Mouse (Mus musculus) embryonic fibroblast, embryonic 13.5 days (primary cell): ENCODE measurements around the gene Nox3.

Source experiments
- CTCF ChIP-seq: IDR thresholded peaks from 2 replicates; pipeline ENCODE4 v1.5.1; 2011; ENCODE audit warnings: mild to moderate bottlenecking, control low read depth, low read length, moderate library complexity, borderline replicate concordance; ENCODE audit not compliant: insufficient read depth
- POLR2A ChIP-seq: IDR thresholded peaks from 2 replicates; pipeline ENCODE4 v1.6.1; 2011; ENCODE audit warnings: low read depth, mild to moderate bottlenecking, control low read depth, low read length, moderate library complexity

GRCm38 (mm10) chr17:3690499-3691258 lies 5.4 kb downstream of the Nox3 start:
- TF ChIP-seq POLR2A (no peak), CTCF (no peak)
